Mouse (Mus musculus) hindbrain, embryonic 11.5 days (tissue): Measurements from ENCODE around the gene Eapp. TPM values are rescaled to one million over a fixed set of nuclear protein-coding genes. Genes with fewer than 3 reads are reported as not detected.
"Not testable (repeated sequence)": the region's sequence is repeated elsewhere in the genome, so short reads cannot be mapped to it uniquely, and the experiment has no call there.

Experiments used
- ATAC-seq: fragments of 200-750 bp; cut with Nextera tagmentation; 2 replicates; pipeline ENCODE4 v1.8.0; 2017; ENCODE audit warnings: mild to moderate bottlenecking, moderate TSS enrichment, moderate library complexity; ENCODE audit not compliant: low FRiP score
- DNase-seq: peaks from one replicate; pipeline ENCODE4 v3.0.0-alpha.2; 2015; ENCODE audit warnings: low spot score
- H3K27ac ChIP-seq: fragments of 300-500 bp; sonication (generic); 2 replicates; pipeline ENCODE4 v1.5.1; 2014; ENCODE audit warnings: mild to moderate bottlenecking, low read depth, low read length
- H3K27me3 ChIP-seq: fragments of 300-500 bp; sonication (generic); 2 replicates; pipeline ENCODE4 v1.6.1; 2014; ENCODE audit warnings: mild to moderate bottlenecking, low read length, moderate library complexity, mixed read lengths; ENCODE audit not compliant: control insufficient read depth, insufficient read depth
- H3K36me3 ChIP-seq: fragments of 300-500 bp; sonication (generic); 2 replicates; pipeline ENCODE4 v1.6.1; 2014; ENCODE audit warnings: mild to moderate bottlenecking, low read length, moderate library complexity, mixed read lengths; ENCODE audit not compliant: control insufficient read depth, insufficient read depth
- H3K4me1 ChIP-seq: fragments of 300-500 bp; sonication (generic); replicated peaks from 2 replicates; pipeline ENCODE4 v1.6.1; 2014; ENCODE audit warnings: low read length, mixed read lengths; ENCODE audit not compliant: control insufficient read depth, insufficient read depth
- H3K4me2 ChIP-seq: fragments of 300-500 bp; sonication (generic); replicated peaks from 2 replicates; pipeline ENCODE4 v1.6.1; 2014; ENCODE audit warnings: mild to moderate bottlenecking, low read depth, low read length
- H3K4me3 ChIP-seq: fragments of 300-500 bp; sonication (generic); 2 replicates; pipeline ENCODE4 v1.5.1; 2014; ENCODE audit warnings: low read depth, low read length
- H3K9ac ChIP-seq: fragments of 300-500 bp; sonication (generic); 2 replicates; pipeline ENCODE4 v1.6.1; 2014; ENCODE audit warnings: low read depth, low read length
- H3K9me3 ChIP-seq: fragments of 300-500 bp; sonication (generic); 2 replicates; pipeline ENCODE4 v1.6.1; 2016; ENCODE audit warnings: low read length; ENCODE audit not compliant: control insufficient read depth
- WGBS: fragments of 180-500 bp; shearing (Covaris S2); extraction: QIAGEN DNeasy Blood & Tissue Kit; methylation state at CpG from one replicate; pipeline ENCODE4 v1.1.7; 2014; 5-methylcytosine and 5-hydroxymethylcytosine counted together
- polyA plus RNA-seq: library from polyadenylated mRNA; unstranded; fragments of >200 nt; fragmentation: Nextera tagmentation; extraction: Ambion mirVana; gene quantifications from 2 replicates; pipeline ENCODE4 v1.2.1, GENCODE M21; 2014

Eapp gene
- polyA plus RNA-seq, 1 experiment from 2014 or later: 90.5 TPM

DNA sequence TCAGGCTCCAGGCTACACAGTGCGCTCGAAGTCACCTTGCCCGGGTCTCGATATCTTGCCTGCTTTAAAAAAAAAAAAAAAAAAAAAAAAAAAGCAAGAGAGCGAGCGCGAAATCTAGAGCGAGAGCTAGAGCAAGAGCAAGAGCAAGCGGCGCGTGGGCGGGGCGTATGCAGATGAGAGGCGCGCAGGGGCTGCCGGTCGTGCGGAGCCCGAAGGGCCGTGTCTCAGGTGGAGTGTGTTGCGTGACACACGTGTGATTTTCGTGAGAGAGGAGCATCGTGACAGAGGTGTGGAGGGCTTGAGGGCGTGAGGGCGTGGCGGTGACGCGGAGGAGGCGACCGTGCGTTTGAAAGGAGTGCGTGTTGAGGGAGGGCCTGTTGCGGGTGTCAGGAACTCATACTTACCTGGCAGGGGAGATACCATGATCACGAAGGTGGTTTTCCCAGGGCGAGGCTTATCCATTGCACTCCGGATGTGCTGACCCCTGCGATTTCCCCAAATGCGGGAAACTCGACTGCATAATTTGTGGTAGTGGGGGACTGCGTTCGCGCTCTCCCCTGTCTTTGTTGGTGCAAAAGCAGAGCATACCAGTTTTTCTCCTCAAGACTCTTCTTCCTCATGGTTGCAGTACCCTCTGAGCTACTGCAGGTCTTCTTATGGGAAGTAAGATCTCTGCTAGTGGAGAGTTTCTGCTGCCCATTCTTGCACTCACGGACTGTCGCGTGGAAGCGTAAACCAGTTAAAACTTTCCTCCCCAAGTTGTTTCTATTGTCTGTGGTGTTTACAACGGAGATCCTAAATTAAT is 18.3 kb upstream of the Eapp start:
- not testable (repeated sequence) for H3K27me3 ChIP-seq, H3K4me3 ChIP-seq, H3K36me3 ChIP-seq, H3K4me2 ChIP-seq, DNase-seq, H3K4me1 ChIP-seq, H3K9ac ChIP-seq, H3K9me3 ChIP-seq, H3K27ac ChIP-seq
- ATAC-seq: peak; percentile 55
- WGBS: 0% methylated on average over 4 of the region's 48 CpGs

DNA sequence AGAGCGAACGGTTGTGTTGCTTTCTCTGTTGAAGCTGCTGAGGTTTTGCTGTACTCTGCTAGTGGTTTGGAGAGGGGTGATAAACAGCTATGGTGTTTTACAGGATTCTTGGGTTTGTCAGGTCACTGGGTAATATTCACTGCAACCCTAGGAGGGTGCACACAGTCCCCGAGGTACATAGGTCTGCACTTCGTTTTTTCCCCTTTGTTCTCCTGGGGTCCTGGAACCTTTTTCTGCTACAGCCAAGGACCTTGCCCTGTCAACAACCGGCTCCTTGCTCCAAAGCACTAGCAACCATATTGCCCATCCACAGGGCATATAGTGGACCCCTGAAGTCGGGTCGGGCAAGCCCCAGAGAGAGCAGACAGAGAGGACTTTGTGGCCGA is 14.8 kb upstream of the Eapp start:
- not testable (repeated sequence) for H3K4me3 ChIP-seq, H3K4me2 ChIP-seq, H3K27ac ChIP-seq, H3K27me3 ChIP-seq, H3K36me3 ChIP-seq, H3K4me1 ChIP-seq, H3K9ac ChIP-seq, H3K9me3 ChIP-seq, ATAC-seq, DNase-seq
- WGBS: 0% methylated on average over 3 of the region's 8 CpGs

DNA sequence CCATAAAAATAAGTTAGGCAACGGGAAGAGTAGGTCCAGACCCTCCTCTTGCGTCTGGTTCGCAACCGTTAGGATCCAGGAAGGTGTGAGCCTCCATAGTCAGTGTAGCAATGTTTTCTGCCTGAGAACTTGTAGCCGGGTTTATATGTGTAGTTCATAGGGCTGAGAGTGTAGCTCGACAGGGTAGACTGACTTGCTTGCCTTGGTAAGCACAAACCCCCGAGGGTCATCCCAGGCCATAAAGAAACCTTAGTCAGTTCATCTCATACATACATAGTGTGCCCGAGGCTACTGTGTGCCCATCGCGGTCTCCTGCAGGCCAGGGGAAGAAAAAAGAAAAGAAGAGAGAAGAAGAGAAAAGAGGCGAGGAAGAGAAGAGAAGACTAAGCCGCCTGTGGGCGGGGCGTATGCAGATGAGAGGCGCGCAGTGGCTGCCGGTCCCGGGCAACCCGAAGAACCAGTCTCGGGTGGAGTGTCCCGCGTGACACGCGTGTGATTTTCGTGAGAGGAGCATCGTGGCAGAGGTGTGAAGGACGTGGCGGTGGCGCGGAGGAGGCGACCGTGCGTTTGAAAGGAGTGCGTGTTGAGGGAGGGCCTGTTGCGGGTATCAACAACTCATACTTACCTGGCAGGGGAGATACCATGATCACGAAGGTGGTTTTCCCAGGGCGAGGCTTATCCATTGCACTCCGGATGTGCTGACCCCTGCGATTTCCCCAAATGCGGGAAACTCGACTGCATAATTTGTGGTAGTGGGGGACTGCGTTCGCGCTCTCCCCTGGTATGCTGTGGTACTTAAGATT is 14.2 kb upstream of the Eapp start:
- 0% methylated on average over 6 of the region's 44 CpGs for WGBS
- H3K27ac ChIP-seq: not testable (repeated sequence)

DNA sequence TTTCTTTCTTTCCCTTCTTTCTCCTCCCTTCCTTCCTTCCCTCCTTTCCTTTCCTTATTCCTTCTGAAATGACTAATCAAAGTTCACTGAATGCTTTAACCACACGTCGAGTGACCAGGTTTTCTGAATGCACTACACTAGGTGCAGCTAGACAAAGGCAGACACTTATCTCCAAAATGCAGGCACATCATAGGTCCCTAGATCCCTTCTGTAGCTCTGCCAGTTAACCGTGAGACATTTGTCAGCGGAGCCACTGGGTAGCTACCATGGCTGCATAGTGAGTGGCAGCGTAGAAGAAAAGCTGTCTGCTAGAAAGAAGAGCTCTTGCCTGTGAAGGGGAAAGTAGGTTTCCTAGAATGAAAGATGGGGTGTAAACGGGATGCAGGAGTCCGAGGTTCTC is 3.7 kb upstream of the Eapp start:
- 74% methylated on average over 7 of the region's 7 CpGs for WGBS
- DNase-seq (no peak), ATAC-seq (no peak)
- H3K4me1 ChIP-seq: no peaks in the 10 kb centered on the region
- H3K9ac ChIP-seq: no peak overlapping the region
- no peaks in the 10 kb centered on the region for H3K36me3 ChIP-seq
- H3K27ac ChIP-seq: no peak overlapping the region
- H3K4me2 ChIP-seq: no peak overlapping the region
- H3K4me3 ChIP-seq: no peak overlapping the region
- H3K27me3 ChIP-seq: no peaks in the 10 kb centered on the region
- H3K9me3 ChIP-seq: no peaks in the 10 kb centered on the region

More for the DNA sequence above, 14.2 kb upstream of the Eapp start:
- H3K4me3 ChIP-seq, H3K36me3 ChIP-seq, H3K4me1 ChIP-seq, H3K9me3 ChIP-seq, H3K27me3 ChIP-seq, DNase-seq, H3K4me2 ChIP-seq, H3K9ac ChIP-seq: not testable (repeated sequence)
- peak; percentile 86 for ATAC-seq

DNA sequence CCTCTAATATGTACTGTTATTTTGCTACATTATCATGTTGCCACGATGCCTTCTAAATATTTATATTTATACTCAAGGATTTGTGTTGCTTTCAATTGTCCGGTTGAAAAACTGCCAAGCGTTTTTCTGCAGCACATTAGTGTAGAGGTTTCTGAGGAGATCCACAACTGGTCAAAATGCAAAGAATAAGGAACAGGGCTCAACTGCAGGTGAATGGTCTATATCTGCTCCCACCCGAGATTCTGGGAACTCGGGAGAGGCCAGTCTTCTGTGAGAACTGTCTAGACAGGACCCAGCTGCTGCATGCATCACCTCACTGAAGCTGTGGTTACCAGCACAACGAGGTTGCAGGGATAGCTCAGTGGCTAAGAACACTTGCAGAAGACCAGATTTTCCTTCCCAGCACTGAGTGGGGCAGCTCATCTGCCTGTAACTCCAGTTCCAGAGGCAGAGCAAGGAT is 2.1 kb upstream of the Eapp start:
- no peak for ATAC-seq
- H3K4me3 ChIP-seq: no peak overlapping the region
- H3K9me3 ChIP-seq: no peaks in the 10 kb centered on the region
- H3K9ac ChIP-seq: no peak overlapping the region
- no peaks in the 10 kb centered on the region for H3K4me1 ChIP-seq
- H3K27ac ChIP-seq: no peak overlapping the region
- H3K27me3 ChIP-seq: no peaks in the 10 kb centered on the region
- no peaks in the 10 kb centered on the region for H3K36me3 ChIP-seq
- 63% methylated on average over 6 of the region's 6 CpGs for WGBS
- H3K4me2 ChIP-seq: no peak overlapping the region
- peak; percentile 6 for DNase-seq

DNA sequence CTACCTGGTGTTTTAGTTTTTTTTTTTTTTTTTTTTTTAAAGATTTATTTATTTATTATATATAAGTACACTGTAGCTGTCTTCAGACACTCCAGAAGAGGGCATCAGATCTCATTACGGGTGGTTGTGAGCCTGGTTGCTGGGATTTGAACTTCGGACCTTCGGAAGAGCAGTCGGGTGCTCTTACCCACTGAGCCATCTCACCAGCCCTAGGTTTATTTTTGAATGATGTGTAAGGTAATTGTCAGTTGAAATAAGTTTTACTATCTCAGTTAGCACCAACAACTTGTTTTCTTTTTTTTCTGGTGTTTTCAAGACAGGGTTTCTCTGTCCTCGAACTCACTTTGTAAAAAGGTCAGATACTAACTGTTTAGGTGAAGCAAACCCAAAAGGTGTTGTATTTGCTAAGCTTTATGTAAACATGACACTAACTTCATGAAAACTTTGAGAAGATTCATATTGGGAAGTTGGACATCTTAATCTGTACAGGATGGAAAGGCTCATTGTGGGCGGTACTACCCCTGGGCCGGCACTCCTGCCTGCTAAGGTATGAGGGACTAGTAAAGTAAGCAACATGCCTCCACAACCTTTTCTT is 1.4 kb upstream of the Eapp start:
- DNase-seq (peak; percentile 59), ATAC-seq (peak; percentile 58)
- Histone ChIP-seq H3K9me3 (no peaks in the 10 kb centered on the region), H3K36me3 (no peaks in the 10 kb centered on the region), H3K27ac (no peak overlapping the region), H3K9ac (no peak overlapping the region), H3K27me3 (no peaks in the 10 kb centered on the region), H3K4me1 (no peaks in the 10 kb centered on the region), H3K4me2 (no peak overlapping the region), H3K4me3 (no peak overlapping the region)
- WGBS: 14% methylated on average over 7 of the region's 7 CpGs

DNA sequence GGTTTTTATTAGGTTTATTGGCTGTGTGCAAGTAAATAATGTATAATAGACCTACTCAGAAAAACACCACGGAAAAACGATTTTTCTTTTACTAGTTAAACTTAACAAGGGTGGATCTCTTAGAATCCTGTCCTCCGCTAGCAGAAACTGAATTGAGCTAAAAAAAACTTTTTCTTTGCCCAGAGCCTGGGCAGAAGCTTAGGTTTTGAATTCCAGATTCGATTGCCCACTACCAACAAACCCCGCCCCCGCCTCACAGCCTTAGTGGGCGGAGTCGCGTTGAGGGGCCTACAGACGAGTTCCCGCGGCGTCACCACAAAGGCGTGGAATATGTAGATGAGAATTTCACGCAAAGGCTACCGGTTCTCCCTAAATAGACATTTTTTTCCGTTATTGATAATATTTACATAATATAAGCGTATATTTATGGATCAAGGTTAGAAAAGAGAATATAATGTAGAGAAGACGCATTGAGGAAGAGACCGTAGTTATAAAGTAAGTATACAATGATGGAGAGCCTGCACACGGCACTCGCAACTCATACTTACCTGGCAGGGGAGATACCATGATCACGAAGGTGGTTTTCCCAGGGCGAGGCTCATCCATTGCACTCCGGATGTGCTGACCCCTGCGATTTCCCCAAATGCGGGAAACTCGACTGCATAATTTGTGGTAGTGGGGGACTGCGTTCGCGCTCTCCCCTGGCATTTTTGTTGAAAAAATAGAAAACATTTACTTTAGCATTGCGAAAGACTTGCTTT is 725 bp upstream of the Eapp start:
- WGBS: 1% methylated on average over 32 of the region's 32 CpGs

DNA sequence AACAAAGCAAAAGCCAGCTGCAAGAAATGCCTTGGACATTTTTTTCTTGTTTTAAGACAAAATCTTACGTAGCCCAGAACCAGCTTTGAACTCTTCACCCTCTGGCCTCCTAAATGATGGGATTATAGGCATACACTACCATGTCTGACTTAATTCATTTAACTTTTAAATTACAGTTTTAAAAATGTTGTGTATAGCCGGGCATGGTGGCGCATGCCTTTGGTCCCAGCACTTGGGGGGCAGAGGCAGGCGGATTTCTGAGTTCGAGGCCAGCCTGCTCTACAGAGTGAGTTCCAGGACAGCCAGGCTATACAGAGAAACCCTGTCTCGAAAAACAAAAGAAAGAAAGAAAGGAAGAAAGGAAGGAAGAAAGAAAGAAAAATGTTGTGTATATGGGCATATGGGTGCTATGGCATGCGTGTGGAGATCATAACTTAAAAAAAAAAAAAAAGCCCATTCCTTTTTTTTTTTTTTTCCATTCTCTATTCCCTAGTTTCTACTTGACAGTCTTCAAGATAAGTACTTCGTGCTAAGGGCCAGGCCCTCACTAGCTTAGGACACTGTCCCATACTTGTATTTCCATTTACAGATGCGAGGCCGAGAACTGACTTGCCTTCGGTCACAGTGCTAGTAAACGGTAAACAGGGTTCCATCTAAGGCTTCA is 718 bp downstream of the Eapp start:
- DNase-seq: no peak
- Histone ChIP-seq H3K27me3 (no peaks in the 10 kb centered on the region), H3K27ac (peak overlapping the region; percentile 96), H3K4me2 (peak overlapping the region; percentile 65), H3K9me3 (no peaks in the 10 kb centered on the region), H3K4me1 (no peaks in the 10 kb centered on the region), H3K36me3 (no peaks in the 10 kb centered on the region), H3K4me3 (peak overlapping the region; percentile 78), H3K9ac (peak overlapping the region; percentile 87)
- WGBS: 42% methylated on average over 12 of the region's 12 CpGs
- ATAC-seq: no peak

More for the DNA sequence above, 725 bp upstream of the Eapp start:
- Histone ChIP-seq H3K36me3 (no peaks in the 10 kb centered on the region), H3K27ac (peak overlapping the region; percentile 96), H3K9ac (peak overlapping the region; percentile 87), H3K9me3 (no peaks in the 10 kb centered on the region), H3K4me1 (no peaks in the 10 kb centered on the region), H3K4me3 (peak overlapping the region; percentile 78), H3K27me3 (no peaks in the 10 kb centered on the region), H3K4me2 (peak overlapping the region; percentile 65)
- ATAC-seq (peak; percentile 90), DNase-seq (peak; percentile 97)
